Mouse (Mus musculus) forebrain, embryonic 11.5 days (tissue): ENCODE data around the gene Nol3. TPM values are rescaled to one million over a fixed set of nuclear protein-coding genes. Genes with fewer than 3 reads are reported as not detected.
A peak's percentile ranks its signal among the peaks of the same experiment; 100 is the strongest.

Experiments
- ATAC-seq: fragments of 200-750 bp; cut with Nextera tagmentation; replicated peaks from 2 replicates; pipeline ENCODE4 v1.8.0; 2017; ENCODE audit warnings: moderate TSS enrichment; ENCODE audit not compliant: low FRiP score
- DNase-seq: peaks from one replicate; pipeline ENCODE4 v3.0.0-alpha.2; 2017; ENCODE audit warnings: low spot score
- H3K27ac ChIP-seq: fragments of 300-500 bp; sonication (generic); 2 replicates; pipeline ENCODE4 v1.5.1; 2014; ENCODE audit warnings: low read depth, low read length
- H3K27me3 ChIP-seq: fragments of 300-500 bp; sonication (generic); 2 replicates; pipeline ENCODE4 v1.6.1; 2014; ENCODE audit warnings: mild to moderate bottlenecking, low read length, mixed read lengths; ENCODE audit not compliant: control insufficient read depth, insufficient read depth
- H3K36me3 ChIP-seq: fragments of 300-500 bp; sonication (generic); 2 replicates; pipeline ENCODE4 v1.6.1; 2014; ENCODE audit warnings: mild to moderate bottlenecking, low read length, moderate library complexity, mixed read lengths; ENCODE audit not compliant: control insufficient read depth, insufficient read depth
- H3K4me1 ChIP-seq: fragments of 300-500 bp; sonication (generic); replicated peaks from 2 replicates; pipeline ENCODE4 v1.6.1; 2014; ENCODE audit warnings: low read length, mixed read lengths; ENCODE audit not compliant: control insufficient read depth, insufficient read depth
- H3K4me2 ChIP-seq: fragments of 300-500 bp; sonication (generic); 2 replicates; pipeline ENCODE4 v1.6.1; 2014; ENCODE audit warnings: low read depth, mild to moderate bottlenecking, low read length, moderate library complexity, mixed read lengths; ENCODE audit not compliant: severe bottlenecking
- H3K4me3 ChIP-seq: fragments of 300-500 bp; sonication (generic); 2 replicates; pipeline ENCODE4 v1.5.1; 2014; ENCODE audit warnings: low read depth, low read length
- H3K9ac ChIP-seq: fragments of 300-500 bp; sonication (generic); 2 replicates; pipeline ENCODE4 v1.6.1; 2014; ENCODE audit warnings: low read length
- H3K9me3 ChIP-seq: fragments of 300-500 bp; sonication (generic); 2 replicates; pipeline ENCODE4 v1.6.1; 2016; ENCODE audit warnings: low read length, mixed read lengths; ENCODE audit not compliant: control insufficient read depth
- WGBS: fragments of 180-500 bp; shearing (Covaris S2); extraction: QIAGEN DNeasy Blood & Tissue Kit; methylation state at CpG from one replicate; pipeline ENCODE4 v1.1.7; 2014; 5-methylcytosine and 5-hydroxymethylcytosine counted together
- polyA plus RNA-seq: library from polyadenylated mRNA; unstranded; fragments of >200 nt; fragmentation: Nextera tagmentation; extraction: Ambion mirVana; gene quantifications from 2 replicates; pipeline ENCODE4 v1.2.1, GENCODE M21; 2014

Nol3 gene
- polyA plus RNA-seq, 1 experiment from 2014 or later: 1.6 TPM

DNA sequence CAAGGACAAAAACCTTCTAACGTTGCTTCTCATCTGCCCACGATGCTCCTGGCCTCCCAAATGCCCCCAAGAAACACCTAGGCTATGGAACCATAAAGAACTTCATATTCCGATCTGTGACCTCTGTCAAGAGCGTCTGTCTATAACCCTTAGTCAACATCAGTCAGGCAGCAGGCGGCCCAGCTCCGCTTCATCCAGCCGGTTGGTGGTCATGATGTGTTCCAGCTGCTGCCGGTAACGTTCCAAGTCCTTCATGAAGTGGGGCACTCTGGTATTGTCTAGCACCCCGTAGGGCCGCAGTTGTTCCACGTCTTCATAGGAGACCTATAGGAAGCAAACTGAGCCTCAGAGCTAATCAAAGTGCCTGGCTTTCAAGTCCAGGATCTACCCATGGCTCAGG, 5.9 kb downstream of the Nol3 start:
- Histone ChIP-seq H3K4me1 (0 out of 2 replicates have a peak, but pooled peaks cover 2% of the 10 kb centered on the region), H3K4me2 (no peak overlapping the region), H3K27ac (no peak overlapping the region), H3K27me3 (peaks cover 36% of the 10 kb centered on the region), H3K36me3 (no peaks in the 10 kb centered on the region; the same call in 1 of the 2 replicates), H3K9me3 (no peaks in the 10 kb centered on the region), H3K4me3 (no peak overlapping the region), H3K9ac (no peak overlapping the region)
- ATAC-seq (no peak), DNase-seq (peak; percentile 47)
- WGBS: 90% methylated on average over 12 of the region's 12 CpGs

DNA sequence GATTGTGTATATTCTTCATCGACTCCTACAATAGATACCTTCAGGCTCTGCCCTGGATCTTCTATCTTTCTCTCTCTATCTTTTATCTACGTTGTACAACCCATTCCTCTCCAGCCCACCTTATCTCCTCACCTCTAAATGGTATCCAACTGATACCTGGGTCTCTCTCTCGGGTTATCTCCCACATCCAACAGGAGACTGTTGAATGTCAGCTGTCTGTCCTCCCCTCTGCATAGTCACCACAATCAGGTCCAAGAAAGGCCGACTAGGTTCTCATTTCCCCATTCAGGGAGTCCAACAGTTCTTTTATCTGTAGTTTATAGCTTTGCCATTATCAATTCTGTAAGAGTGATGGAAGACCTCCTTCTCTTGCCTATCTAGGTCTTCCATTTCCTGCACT, 6.3 kb downstream of the Nol3 start:
- H3K4me2 ChIP-seq: no peak overlapping the region
- DNase-seq (no peak), ATAC-seq (no peak)
- no peaks in the 10 kb centered on the region for H3K9me3 ChIP-seq
- 0 out of 2 replicates have a peak, but pooled peaks cover 2% of the 10 kb centered on the region for H3K4me1 ChIP-seq
- no peak overlapping the region for H3K27ac ChIP-seq
- H3K4me3 ChIP-seq: no peak overlapping the region
- no peak overlapping the region for H3K9ac ChIP-seq
- peaks cover 32% of the 10 kb centered on the region for H3K27me3 ChIP-seq
- no peaks in the 10 kb centered on the region; the same call in 1 of the 2 replicates for H3K36me3 ChIP-seq
- WGBS: 93% methylated on average over 4 of the region's 4 CpGs

DNA sequence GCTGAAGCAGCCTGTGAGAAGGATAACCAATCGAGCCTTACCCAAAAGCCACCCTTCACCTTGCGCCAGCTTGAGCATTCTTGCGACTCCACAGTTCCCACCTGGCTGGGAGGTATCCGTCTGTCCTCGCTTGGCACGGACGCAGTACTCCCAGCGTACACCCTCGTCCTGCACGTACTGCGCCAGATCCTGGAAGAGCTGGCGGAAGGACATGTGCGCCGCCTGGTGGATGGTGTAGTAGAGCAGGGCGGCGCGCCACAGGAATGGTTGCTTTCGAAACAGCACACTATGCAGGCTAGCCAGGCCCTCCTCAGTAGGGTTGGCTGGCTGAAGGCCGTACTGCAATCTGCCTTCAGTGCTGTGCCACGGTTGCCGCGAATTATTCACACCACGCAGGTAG, 7.1 kb downstream of the Nol3 start:
- Histone ChIP-seq H3K27ac (no peak overlapping the region), H3K4me2 (no peak overlapping the region), H3K9me3 (no peaks in the 10 kb centered on the region), H3K36me3 (no peaks in the 10 kb centered on the region; the same call in 1 of the 2 replicates), H3K9ac (no peak overlapping the region), H3K4me1 (peaks cover 2% of the 10 kb centered on the region; the same call in 1 of the 2 replicates), H3K4me3 (no peak overlapping the region), H3K27me3 (peaks cover 23% of the 10 kb centered on the region)
- DNase-seq (peak; percentile 77), ATAC-seq (peak; percentile 47)
- 19% methylated on average over 23 of the region's 23 CpGs for WGBS

DNA sequence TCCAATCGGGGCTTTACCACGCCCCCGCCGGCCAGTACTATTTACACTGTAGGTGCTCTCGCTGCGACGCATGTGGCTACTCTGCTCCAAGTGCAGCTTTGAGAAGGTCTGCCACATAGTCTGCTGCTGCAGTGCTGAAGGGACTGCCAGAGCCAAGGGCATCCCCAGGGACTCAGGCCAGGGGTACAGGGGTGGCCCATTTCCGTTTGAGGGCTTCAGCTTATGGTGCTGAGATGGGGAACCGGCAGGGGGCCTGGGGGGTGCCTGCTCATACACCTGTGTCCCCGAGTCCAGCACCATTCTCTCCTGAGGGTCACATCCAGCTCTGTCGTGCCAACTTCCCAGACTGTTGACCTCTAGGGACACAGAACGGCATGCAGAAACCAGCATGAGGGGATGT, 9.6 kb downstream of the Nol3 start:
- 44% methylated on average over 12 of the region's 12 CpGs for WGBS

DNA sequence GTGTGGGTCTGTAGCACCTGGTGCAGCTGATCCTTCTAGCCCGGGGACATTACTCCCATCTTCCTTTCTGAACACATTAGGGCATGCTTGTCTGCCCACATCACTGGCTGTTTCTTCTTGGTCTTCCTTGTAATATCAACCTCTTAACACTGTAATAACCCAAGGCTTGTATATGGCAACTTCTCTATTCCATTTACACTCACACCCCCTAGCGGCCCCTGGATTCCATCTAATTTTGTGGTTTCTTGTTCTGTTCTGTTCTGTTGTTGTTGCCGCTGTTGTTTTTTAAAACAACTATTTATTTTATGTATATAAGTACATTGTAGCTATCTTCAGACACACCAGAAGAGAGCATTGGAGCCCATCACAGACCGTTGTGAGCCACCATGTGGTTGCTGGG, 11.0 kb downstream of the Nol3 start:
- Histone ChIP-seq H3K9me3 (no peaks in the 10 kb centered on the region), H3K27me3 (peaks cover 9% of the 10 kb centered on the region), H3K36me3 (no peaks in the 10 kb centered on the region; the same call in 1 of the 2 replicates), H3K4me1 (peaks cover 13% of the 10 kb centered on the region), H3K4me2 (no peak overlapping the region), H3K4me3 (no peak overlapping the region), H3K9ac (no peak overlapping the region), H3K27ac (no peak overlapping the region)
- no peak for ATAC-seq
- no peak for DNase-seq
- 86% methylated on average over 4 of the region's 4 CpGs for WGBS

More for the DNA sequence above, 9.6 kb downstream of the Nol3 start:
- H3K4me3 ChIP-seq: no peak overlapping the region
- ATAC-seq (no peak), DNase-seq (peak; percentile 47)
- H3K9ac ChIP-seq: no peak overlapping the region
- no peaks in the 10 kb centered on the region; the same call in 1 of the 2 replicates for H3K36me3 ChIP-seq
- H3K27ac ChIP-seq: no peak overlapping the region
- no peak overlapping the region for H3K4me2 ChIP-seq
- peaks cover 6% of the 10 kb centered on the region for H3K27me3 ChIP-seq
- H3K4me1 ChIP-seq: peaks cover 12% of the 10 kb centered on the region
- H3K9me3 ChIP-seq: no peaks in the 10 kb centered on the region

DNA sequence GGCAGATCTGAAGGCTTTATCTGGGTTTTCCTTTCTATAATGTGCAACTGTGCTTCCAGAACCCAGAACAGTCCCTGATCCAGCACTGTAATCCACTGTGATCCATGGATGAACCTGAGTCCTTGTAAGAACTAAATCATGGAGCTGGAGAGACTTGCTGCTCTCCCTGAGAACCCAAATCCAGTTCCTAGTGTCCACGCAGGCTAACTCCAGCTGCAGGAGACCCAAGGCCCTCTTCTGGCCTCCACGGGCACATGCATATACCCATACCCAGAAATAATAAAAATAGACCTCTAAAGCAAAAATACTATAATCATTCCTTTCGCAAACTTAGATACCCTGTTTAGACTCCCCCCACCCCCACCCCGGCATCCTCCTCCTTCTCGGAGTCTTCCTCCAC, 12.3 kb downstream of the Nol3 start:
- Histone ChIP-seq H3K27ac (no peak overlapping the region), H3K4me1 (peaks cover 13% of the 10 kb centered on the region), H3K27me3 (peaks cover 9% of the 10 kb centered on the region), H3K4me2 (peak overlapping the region; percentile 74), H3K36me3 (no peaks in the 10 kb centered on the region; the same call in 1 of the 2 replicates), H3K9me3 (no peaks in the 10 kb centered on the region), H3K4me3 (peak overlapping the region; percentile 39; the same call in 1 of the 2 replicates), H3K9ac (peak overlapping the region; percentile 14; the same call in 1 of the 2 replicates)
- WGBS: 87% methylated on average over 5 of the region's 5 CpGs
- ATAC-seq: no peak
- peak; percentile 47 for DNase-seq

DNA sequence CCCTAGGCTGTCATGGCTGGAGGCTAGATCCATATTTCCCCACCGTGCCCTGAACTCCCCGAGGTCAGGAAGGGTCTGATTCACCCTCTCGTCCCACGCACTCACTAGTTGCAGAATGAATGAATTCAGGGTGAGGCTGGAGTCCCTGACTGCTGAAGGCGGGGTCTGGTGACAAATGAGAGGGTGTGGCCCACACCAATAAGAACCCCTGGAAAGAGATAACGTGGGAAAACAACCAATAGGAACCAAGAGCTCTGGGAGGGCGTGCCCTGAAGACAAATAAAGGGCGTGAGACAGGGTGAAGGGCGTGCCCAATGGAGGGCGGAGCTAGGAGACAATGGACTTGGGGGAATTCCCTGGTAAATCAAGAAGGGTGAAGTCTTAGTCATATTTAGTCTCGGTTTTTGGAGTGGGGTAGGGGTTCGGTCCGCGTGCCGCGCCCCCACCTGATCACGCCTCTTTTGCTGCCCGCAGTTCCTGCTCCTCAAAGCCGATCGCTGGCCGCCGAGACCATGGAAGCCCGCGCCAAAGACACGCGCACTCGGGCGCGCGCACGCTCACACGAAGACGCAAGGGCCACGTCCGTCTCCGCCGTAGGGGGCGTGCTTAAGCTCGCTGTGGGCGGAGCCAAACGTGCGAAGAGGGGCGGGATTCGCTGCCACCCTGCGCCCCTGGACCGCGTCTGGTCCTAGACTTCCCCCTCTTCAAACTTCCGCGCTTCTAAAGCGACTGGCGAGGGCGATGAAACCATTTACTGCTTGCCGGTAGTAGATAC, 13.2 kb downstream of the Nol3 start:
- under 1% methylated on average over 53 of the region's 53 CpGs for WGBS
- Histone ChIP-seq H3K9ac (peak overlapping the region; percentile 65), H3K27ac (peak overlapping the region; percentile 73), H3K9me3 (no peaks in the 10 kb centered on the region), H3K27me3 (peaks cover 9% of the 10 kb centered on the region), H3K4me3 (peak overlapping the region; percentile 39), H3K4me2 (peak overlapping the region; percentile 74), H3K36me3 (no peaks in the 10 kb centered on the region; the same call in 1 of the 2 replicates), H3K4me1 (peaks cover 13% of the 10 kb centered on the region)
- peak; percentile 93 for ATAC-seq
- peak; percentile 97 for DNase-seq

DNA sequence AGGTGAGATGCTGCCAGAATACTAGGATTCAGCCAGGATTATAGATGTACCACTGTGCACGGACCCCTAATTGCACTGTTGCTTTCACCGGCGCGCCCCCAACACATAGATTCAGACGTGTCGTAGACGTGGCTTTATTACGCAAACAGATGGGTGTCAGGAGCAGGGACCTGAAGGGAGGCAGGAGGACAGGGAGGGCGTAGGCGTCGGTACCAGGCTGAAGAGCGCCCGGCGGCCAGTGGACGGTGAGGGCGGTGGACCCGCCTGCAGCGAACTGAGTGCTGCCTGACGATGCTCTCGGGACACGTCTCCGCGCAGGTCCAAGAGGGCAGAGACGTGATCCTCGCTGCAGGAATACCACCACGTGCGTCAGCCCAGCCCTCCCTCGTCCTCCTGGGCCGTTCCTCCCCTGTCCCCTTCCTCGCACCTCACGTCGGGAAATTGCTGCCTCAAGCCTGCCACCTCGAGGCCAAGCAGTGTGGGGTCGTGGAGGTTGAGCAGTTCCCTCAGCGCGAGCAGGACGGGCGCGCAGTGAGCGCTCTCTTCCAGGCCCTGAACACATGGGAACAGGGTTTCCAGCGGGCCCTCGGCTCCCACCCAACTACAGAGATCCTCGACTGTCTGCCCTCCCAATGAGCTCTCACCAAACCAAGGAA, 14.0 kb downstream of the Nol3 start, which contains the start of gene 4931428F04Rik:
4931428F04Rik (minus strand) TSS at position 60 of the 656 bp plus-strand sequence.
- 1% methylated on average over 42 of the region's 43 CpGs for WGBS
- ATAC-seq (peak; percentile 50), DNase-seq (peak; percentile 81)
- peak within 1 kb of the TSS; percentile 39 for H3K4me3 ChIP-seq
- H3K4me1 ChIP-seq: peaks cover 13% of the 10 kb centered on the region
- H3K27ac ChIP-seq: peak within 1 kb of the TSS; percentile 73
- no peaks in the 10 kb centered on the region for H3K9me3 ChIP-seq
- H3K27me3 ChIP-seq: peaks cover 9% of the 10 kb centered on the region
- peak within 1 kb of the TSS; percentile 74 for H3K4me2 ChIP-seq
- peak within 1 kb of the TSS; percentile 65 for H3K9ac ChIP-seq
- no peaks in the 10 kb centered on the region for H3K36me3 ChIP-seq
